Mouse (Mus musculus): ENCODE measurements at regions not wholly inside any gene's neighbourhood (a gene's known extent, or its start where the extent isn't known, plus 50 kb on each side); places are given as distances from the start of the nearest gene placed in this dataset.
A peak's percentile ranks its signal among the peaks of the same experiment; 100 is the strongest.

- DNase-seq (ENCODE audit: extremely low spot score, low read depth, low spot score) = peak; percentile 82
Measured at GRCm38 (mm10) chr4:35477211-35478005, 251.4 kb upstream of the C9orf72 start.

- no peak for DNase-seq (ENCODE audit: extremely low spot score, low read depth, low spot score)
Measured at GRCm38 (mm10) chr4:35474020-35474419, 248.0 kb upstream of the C9orf72 start.

Measured in hindlimb bud, embryonic 11.5 days (tissue).